Mouse (Mus musculus): Measurements from ENCODE around the gene Olfr1463.

The Olfr1463 gene

GRCm38 (mm10) chr19:13231028-13231427 is at the start of gene Olfr1463:
TSS of gene Olfr1463 (plus strand) at chr19:13231328.
- no peak for DNase-seq

GRCm38 (mm10) chr19:13185434-13185833 is 45.7 kb upstream of the Olfr1463 start, which contains the start of gene Olfr1462:
TSS of gene Olfr1462 (plus strand) at chr19:13185734.
- no peak for DNase-seq

- DNase-seq, result no peak
These were observed 9.5 kb upstream of the Olfr1463 start for GRCm38 (mm10) chr19:13221666-13222065.

All from cerebellum, adult 18-20 months (tissue).